Mouse (Mus musculus): ENCODE results near the gene 4931440F15Rik. TPM values are rescaled to one million over a fixed set of nuclear protein-coding genes. Genes with fewer than 3 reads are reported as not detected.
"Not testable (repeated sequence)": the region's sequence is repeated elsewhere in the genome, so short reads cannot be mapped to it uniquely, and the experiment has no call there.

The 4931440F15Rik gene
- 0.06 and 0.08 TPM in 2 replicates for polyA plus RNA-seq (2014; fragmentation: Nextera tagmentation; extraction: Ambion mirVana)

GRCm38 (mm10) chr11:29825271-29825718 is at the start of gene 4931440F15Rik:
Gene 4931440F15Rik, minus strand, starts transcription at chr11:29825668.
- ATAC-seq (ENCODE audit: low FRiP score) = 0 out of 2 replicates have a peak, but pooled peaks have one; percentile 13
- not testable (repeated sequence) for DNase-seq (ENCODE audit: low spot score); H3K9me3 ChIP-seq (ENCODE audit: control insufficient read depth, low read length); H3K9ac ChIP-seq (ENCODE audit: low read depth, low read length); H3K27ac ChIP-seq (ENCODE audit: low read depth, low read length); H3K36me3 ChIP-seq (ENCODE audit: control insufficient read depth, insufficient read depth, low read length); H3K4me1 ChIP-seq (replicated peaks; ENCODE audit: control insufficient read depth, insufficient read depth, low read length)
- WGBS = 37% methylated on average over 21 of the region's 21 CpGs
- Histone ChIP-seq H3K4me2 (replicated peaks; ENCODE audit: low read depth, low read length) (0 out of 2 replicates have a peak within 1 kb of the TSS, but pooled peaks have one; percentile 17), H3K27me3 (ENCODE audit: control insufficient read depth, insufficient read depth, low read length) (peaks cover 10% of the 10 kb centered on the region), H3K4me3 (ENCODE audit: low read depth, low read length) (0 out of 2 replicates have a peak within 1 kb of the TSS, but pooled peaks have one; percentile 8)

- H3K27ac ChIP-seq (ENCODE audit: low read depth, low read length); H3K4me3 ChIP-seq (ENCODE audit: low read depth, low read length); H3K27me3 ChIP-seq (ENCODE audit: control insufficient read depth, insufficient read depth, low read length); ATAC-seq (ENCODE audit: low FRiP score); H3K9ac ChIP-seq (ENCODE audit: low read depth, low read length); H3K36me3 ChIP-seq (ENCODE audit: control insufficient read depth, insufficient read depth, low read length); H3K4me1 ChIP-seq (replicated peaks; ENCODE audit: control insufficient read depth, insufficient read depth, low read length); H3K4me2 ChIP-seq (replicated peaks; ENCODE audit: low read depth, low read length); DNase-seq (ENCODE audit: low spot score); H3K9me3 ChIP-seq (ENCODE audit: control insufficient read depth, low read length): not testable (repeated sequence)
- 94% methylated on average over 1 of the region's 1 CpGs for WGBS
These were observed 49.3 kb upstream of the 4931440F15Rik start for GRCm38 (mm10) chr11:29874781-29875180.

- Histone ChIP-seq H3K36me3 (ENCODE audit: control insufficient read depth, insufficient read depth, low read length) (no peaks in the 10 kb centered on the region), H3K4me3 (ENCODE audit: low read depth, low read length) (no peak overlapping the region), H3K9me3 (ENCODE audit: control insufficient read depth, low read length) (no peaks in the 10 kb centered on the region), H3K9ac (ENCODE audit: low read depth, low read length) (no peak overlapping the region), H3K4me2 (replicated peaks; ENCODE audit: low read depth, low read length) (no peak overlapping the region), H3K4me1 (replicated peaks; ENCODE audit: control insufficient read depth, insufficient read depth, low read length) (no peaks in the 10 kb centered on the region), H3K27me3 (ENCODE audit: control insufficient read depth, insufficient read depth, low read length) (no peaks in the 10 kb centered on the region), H3K27ac (ENCODE audit: low read depth, low read length) (no peak overlapping the region)
- 84% methylated on average over 2 of the region's 2 CpGs for WGBS
- DNase-seq (ENCODE audit: low spot score) = no peak
- no peak for ATAC-seq (ENCODE audit: low FRiP score)
These were observed 44.7 kb upstream of the 4931440F15Rik start for GRCm38 (mm10) chr11:29870174-29870573.

GRCm38 (mm10) chr11:29864269-29864668 is 38.8 kb upstream of the 4931440F15Rik start:
- no peaks in the 10 kb centered on the region for H3K4me1 ChIP-seq (replicated peaks; ENCODE audit: control insufficient read depth, insufficient read depth, low read length)
- H3K27me3 ChIP-seq (ENCODE audit: control insufficient read depth, insufficient read depth, low read length) = no peaks in the 10 kb centered on the region
- no peak for ATAC-seq (ENCODE audit: low FRiP score)
- no peak overlapping the region for H3K4me2 ChIP-seq (replicated peaks; ENCODE audit: low read depth, low read length)
- H3K27ac ChIP-seq (ENCODE audit: low read depth, low read length) = no peak overlapping the region
- no peak overlapping the region for H3K9ac ChIP-seq (ENCODE audit: low read depth, low read length)
- DNase-seq (ENCODE audit: low spot score) = no peak
- no peaks in the 10 kb centered on the region for H3K9me3 ChIP-seq (ENCODE audit: control insufficient read depth, low read length)
- no peak overlapping the region for H3K4me3 ChIP-seq (ENCODE audit: low read depth, low read length)
- no peaks in the 10 kb centered on the region for H3K36me3 ChIP-seq (ENCODE audit: control insufficient read depth, insufficient read depth, low read length)

- Histone ChIP-seq H3K27me3 (ENCODE audit: control insufficient read depth, insufficient read depth, low read length) (no peaks in the 10 kb centered on the region), H3K36me3 (ENCODE audit: control insufficient read depth, insufficient read depth, low read length) (no peaks in the 10 kb centered on the region), H3K4me2 (replicated peaks; ENCODE audit: low read depth, low read length) (no peak overlapping the region), H3K4me3 (ENCODE audit: low read depth, low read length) (no peak overlapping the region), H3K9me3 (ENCODE audit: control insufficient read depth, low read length) (no peaks in the 10 kb centered on the region), H3K9ac (ENCODE audit: low read depth, low read length) (no peak overlapping the region), H3K27ac (ENCODE audit: low read depth, low read length) (no peak overlapping the region), H3K4me1 (replicated peaks; ENCODE audit: control insufficient read depth, insufficient read depth, low read length) (no peaks in the 10 kb centered on the region)
- WGBS = 41% methylated on average over 2 of the region's 2 CpGs
- 0 out of 2 replicates have a peak, but pooled peaks have one; percentile 56 for ATAC-seq (ENCODE audit: low FRiP score)
- DNase-seq (ENCODE audit: low spot score) = peak; percentile 70
These were observed 36.4 kb upstream of the 4931440F15Rik start for GRCm38 (mm10) chr11:29861750-29862397.

- WGBS = 75% methylated on average over 2 of the region's 2 CpGs
- no peaks in the 10 kb centered on the region for H3K4me1 ChIP-seq (replicated peaks; ENCODE audit: control insufficient read depth, insufficient read depth, low read length)
- H3K9ac ChIP-seq (ENCODE audit: low read depth, low read length) = no peak overlapping the region
- no peak overlapping the region for H3K4me3 ChIP-seq (ENCODE audit: low read depth, low read length)
- no peak overlapping the region for H3K4me2 ChIP-seq (replicated peaks; ENCODE audit: low read depth, low read length)
- ATAC-seq (ENCODE audit: low FRiP score) (no peak), DNase-seq (ENCODE audit: low spot score) (no peak)
- no peaks in the 10 kb centered on the region for H3K9me3 ChIP-seq (ENCODE audit: control insufficient read depth, low read length)
- no peaks in the 10 kb centered on the region for H3K27me3 ChIP-seq (ENCODE audit: control insufficient read depth, insufficient read depth, low read length)
- H3K27ac ChIP-seq (ENCODE audit: low read depth, low read length) = no peak overlapping the region
- no peaks in the 10 kb centered on the region for H3K36me3 ChIP-seq (ENCODE audit: control insufficient read depth, insufficient read depth, low read length)
These were observed 35.6 kb upstream of the 4931440F15Rik start for GRCm38 (mm10) chr11:29861040-29861439.

GRCm38 (mm10) chr11:29840606-29841227 is 15.2 kb upstream of the 4931440F15Rik start:
- Histone ChIP-seq H3K27me3 (ENCODE audit: control insufficient read depth, insufficient read depth, low read length) (no peaks in the 10 kb centered on the region), H3K4me3 (ENCODE audit: low read depth, low read length) (no peak overlapping the region), H3K4me1 (replicated peaks; ENCODE audit: control insufficient read depth, insufficient read depth, low read length) (no peaks in the 10 kb centered on the region), H3K9ac (ENCODE audit: low read depth, low read length) (no peak overlapping the region), H3K27ac (ENCODE audit: low read depth, low read length) (no peak overlapping the region), H3K36me3 (ENCODE audit: control insufficient read depth, insufficient read depth, low read length) (no peaks in the 10 kb centered on the region), H3K4me2 (replicated peaks; ENCODE audit: low read depth, low read length) (no peak overlapping the region), H3K9me3 (ENCODE audit: control insufficient read depth, low read length) (no peaks in the 10 kb centered on the region)
- 84% methylated on average over 3 of the region's 3 CpGs for WGBS
- ATAC-seq (ENCODE audit: low FRiP score) (no peak), DNase-seq (ENCODE audit: low spot score) (no peak)

- Histone ChIP-seq H3K36me3 (ENCODE audit: control insufficient read depth, insufficient read depth, low read length) (no peaks in the 10 kb centered on the region), H3K4me1 (replicated peaks; ENCODE audit: control insufficient read depth, insufficient read depth, low read length) (no peaks in the 10 kb centered on the region), H3K9me3 (ENCODE audit: control insufficient read depth, low read length) (no peaks in the 10 kb centered on the region), H3K4me2 (replicated peaks; ENCODE audit: low read depth, low read length) (no peak overlapping the region), H3K9ac (ENCODE audit: low read depth, low read length) (no peak overlapping the region), H3K27me3 (ENCODE audit: control insufficient read depth, insufficient read depth, low read length) (no peaks in the 10 kb centered on the region), H3K27ac (ENCODE audit: low read depth, low read length) (no peak overlapping the region), H3K4me3 (ENCODE audit: low read depth, low read length) (no peak overlapping the region)
- DNase-seq (ENCODE audit: low spot score) = no peak
- no peak for ATAC-seq (ENCODE audit: low FRiP score)
- 65% methylated on average over 3 of the region's 3 CpGs for WGBS
These were observed 14.3 kb upstream of the 4931440F15Rik start for GRCm38 (mm10) chr11:29839781-29840180.

GRCm38 (mm10) chr11:29837066-29837465 is 11.6 kb upstream of the 4931440F15Rik start:
- no peak for DNase-seq (ENCODE audit: low spot score)
- Histone ChIP-seq H3K27ac (ENCODE audit: low read depth, low read length) (no peak overlapping the region), H3K9me3 (ENCODE audit: control insufficient read depth, low read length) (no peaks in the 10 kb centered on the region), H3K36me3 (ENCODE audit: control insufficient read depth, insufficient read depth, low read length) (no peaks in the 10 kb centered on the region), H3K4me3 (ENCODE audit: low read depth, low read length) (no peak overlapping the region), H3K9ac (ENCODE audit: low read depth, low read length) (no peak overlapping the region), H3K4me2 (replicated peaks; ENCODE audit: low read depth, low read length) (no peak overlapping the region), H3K4me1 (replicated peaks; ENCODE audit: control insufficient read depth, insufficient read depth, low read length) (no peaks in the 10 kb centered on the region), H3K27me3 (ENCODE audit: control insufficient read depth, insufficient read depth, low read length) (no peaks in the 10 kb centered on the region)
- ATAC-seq (ENCODE audit: low FRiP score) = no peak

Data from hindbrain, embryonic 11.5 days (tissue).